Mouse (Mus musculus) bone marrow macrophage, adult 2 months (primary cell): ENCODE measurements around the gene Tecpr2.

Experiments used
- CTCF ChIP-seq: IDR thresholded peaks from 2 replicates; pipeline ENCODE4 v1.5.1; 2012; ENCODE audit warnings: low read depth, mild to moderate bottlenecking, low read length, moderate library complexity
- POLR2A ChIP-seq: IDR thresholded peaks from 2 replicates; pipeline ENCODE4 v1.6.1; 2012; ENCODE audit warnings: mild to moderate bottlenecking, low read depth, low read length, borderline replicate concordance

DNA sequence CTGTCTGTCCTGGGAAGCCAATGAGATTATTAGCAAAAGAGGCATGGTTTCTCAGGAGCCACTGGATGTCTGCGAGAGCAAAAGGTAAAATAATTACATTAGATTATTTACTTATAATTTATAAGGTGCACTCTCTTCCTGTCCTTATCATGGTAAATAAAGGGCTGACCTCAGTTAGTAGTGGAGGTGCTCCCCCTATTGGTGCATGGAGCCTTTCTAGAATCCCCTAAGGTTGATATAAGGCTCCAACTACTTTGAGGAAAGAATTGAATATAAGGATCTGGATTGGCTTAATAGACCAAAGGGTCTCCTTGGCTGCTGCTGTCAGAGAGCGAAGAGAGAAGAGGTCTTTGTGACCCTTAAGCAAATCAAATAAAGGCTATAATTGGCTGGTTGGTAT lies 14.5 kb downstream of the Tecpr2 start:
- TF ChIP-seq CTCF: no peak
- no peak for TF ChIP-seq POLR2A
